Mouse (Mus musculus): Measurements from ENCODE around the gene Dnaja2. TPM values are rescaled to one million over a fixed set of nuclear protein-coding genes. Genes with fewer than 3 reads are reported as not detected.
A peak's percentile ranks its signal among the peaks of the same experiment; 100 is the strongest.

Gene Dnaja2
- polyA plus RNA-seq, 1 experiment from 2014 or later, result 98.1 TPM

- TF ChIP-seq CTCF (IDR thresholded peaks at IDR 0.05; ENCODE audit: low read depth) (no peak), EP300 (optimal IDR thresholded peaks at IDR 0.05) (no peak)
- Histone ChIP-seq H3K4me3 (ENCODE audit: low read depth, low read length) (no peak overlapping the region), H3K4me1 (replicated peaks; ENCODE audit: control insufficient read depth, insufficient read depth) (no peaks in the 10 kb centered on the region), H3K9ac (ENCODE audit: low read length) (no peak overlapping the region), H3K27ac (replicated peaks) (no peak overlapping the region), H3K9me3 (ENCODE audit: control insufficient read depth, low read length) (no peaks in the 10 kb centered on the region), H3K27me3 (ENCODE audit: control insufficient read depth, insufficient read depth, low read length) (no peaks in the 10 kb centered on the region), H3K36me3 (ENCODE audit: control insufficient read depth, insufficient read depth, low read length) (peaks cover 11% of the 10 kb centered on the region; the same call in 1 of the 2 replicates), H3K4me2 (replicated peaks; ENCODE audit: low read depth) (no peak overlapping the region)
- 95% methylated on average over 10 of the region's 10 CpGs for WGBS
- ATAC-seq (ENCODE audit: low FRiP score, low TSS enrichment), result no peak
- no peak for DNase-seq (ENCODE audit: low spot score)
Observed at GRCm38 (mm10) chr8:85517956-85518355, 37.2 kb downstream of the Dnaja2 start.

- Histone ChIP-seq H3K27me3 (ENCODE audit: control insufficient read depth, insufficient read depth, low read length) (no peaks in the 10 kb centered on the region), H3K4me3 (ENCODE audit: low read depth, low read length) (no peak overlapping the region), H3K9me3 (ENCODE audit: control insufficient read depth, low read length) (no peaks in the 10 kb centered on the region), H3K4me1 (replicated peaks; ENCODE audit: control insufficient read depth, insufficient read depth) (no peaks in the 10 kb centered on the region), H3K27ac (replicated peaks) (no peak overlapping the region), H3K4me2 (replicated peaks; ENCODE audit: low read depth) (no peak overlapping the region), H3K9ac (ENCODE audit: low read length) (no peak overlapping the region), H3K36me3 (ENCODE audit: control insufficient read depth, insufficient read depth, low read length) (peaks cover 10% of the 10 kb centered on the region)
- no peak for ATAC-seq (ENCODE audit: low FRiP score, low TSS enrichment)
- TF ChIP-seq CTCF (IDR thresholded peaks at IDR 0.05; ENCODE audit: low read depth), result no peak
- TF ChIP-seq EP300 (optimal IDR thresholded peaks at IDR 0.05), result no peak
- no peak for DNase-seq (ENCODE audit: low spot score)
- WGBS, result 74% methylated on average over 4 of the region's 4 CpGs
Observed at GRCm38 (mm10) chr8:85517336-85517735, 37.8 kb downstream of the Dnaja2 start.

GRCm38 (mm10) chr8:85515391-85515790 lies 39.8 kb downstream of the Dnaja2 start:
- Histone ChIP-seq H3K9ac (ENCODE audit: low read length) (no peak overlapping the region), H3K36me3 (ENCODE audit: control insufficient read depth, insufficient read depth, low read length) (peaks cover 8% of the 10 kb centered on the region), H3K9me3 (ENCODE audit: control insufficient read depth, low read length) (no peaks in the 10 kb centered on the region), H3K4me1 (replicated peaks; ENCODE audit: control insufficient read depth, insufficient read depth) (no peaks in the 10 kb centered on the region), H3K27ac (replicated peaks) (no peak overlapping the region), H3K27me3 (ENCODE audit: control insufficient read depth, insufficient read depth, low read length) (no peaks in the 10 kb centered on the region), H3K4me2 (replicated peaks; ENCODE audit: low read depth) (no peak overlapping the region), H3K4me3 (ENCODE audit: low read depth, low read length) (no peak overlapping the region)
- TF ChIP-seq EP300 (optimal IDR thresholded peaks at IDR 0.05), result no peak
- TF ChIP-seq CTCF (IDR thresholded peaks at IDR 0.05; ENCODE audit: low read depth), result no peak
- DNase-seq (ENCODE audit: low spot score), result no peak
- WGBS, result 52% methylated on average over 7 of the region's 7 CpGs
- ATAC-seq (ENCODE audit: low FRiP score, low TSS enrichment), result peak; percentile 55; the same call in 1 of the 2 replicates

- no peak overlapping the region for H3K4me3 ChIP-seq (ENCODE audit: low read depth, low read length)
- H3K27ac ChIP-seq (replicated peaks), result 0 out of 2 replicates have a peak overlapping the region, but pooled peaks have one; percentile 35
- H3K36me3 ChIP-seq (ENCODE audit: control insufficient read depth, insufficient read depth, low read length), result peaks cover 5% of the 10 kb centered on the region
- H3K9me3 ChIP-seq (ENCODE audit: control insufficient read depth, low read length), result no peaks in the 10 kb centered on the region
- no peak for ATAC-seq (ENCODE audit: low FRiP score, low TSS enrichment)
- no peak for TF ChIP-seq CTCF (IDR thresholded peaks at IDR 0.05; ENCODE audit: low read depth)
- no peak for TF ChIP-seq EP300 (optimal IDR thresholded peaks at IDR 0.05)
- WGBS, result 76% methylated on average over 4 of the region's 4 CpGs
- DNase-seq (ENCODE audit: low spot score), result no peak
- H3K27me3 ChIP-seq (ENCODE audit: control insufficient read depth, insufficient read depth, low read length), result no peaks in the 10 kb centered on the region
- H3K4me2 ChIP-seq (replicated peaks; ENCODE audit: low read depth), result no peak overlapping the region
- no peak overlapping the region for H3K9ac ChIP-seq (ENCODE audit: low read length)
- H3K4me1 ChIP-seq (replicated peaks; ENCODE audit: control insufficient read depth, insufficient read depth), result no peaks in the 10 kb centered on the region
Observed at GRCm38 (mm10) chr8:85513283-85513682, 41.9 kb downstream of the Dnaja2 start.

- no peaks in the 10 kb centered on the region for H3K27me3 ChIP-seq (ENCODE audit: control insufficient read depth, insufficient read depth, low read length)
- no peak for DNase-seq (ENCODE audit: low spot score)
- TF ChIP-seq CTCF (IDR thresholded peaks at IDR 0.05; ENCODE audit: low read depth) (no peak), EP300 (optimal IDR thresholded peaks at IDR 0.05) (no peak)
- no peak overlapping the region for H3K4me3 ChIP-seq (ENCODE audit: low read depth, low read length)
- no peak overlapping the region for H3K9ac ChIP-seq (ENCODE audit: low read length)
- 86% methylated on average over 8 of the region's 8 CpGs for WGBS
- no peak overlapping the region for H3K27ac ChIP-seq (replicated peaks)
- peaks cover 5% of the 10 kb centered on the region for H3K36me3 ChIP-seq (ENCODE audit: control insufficient read depth, insufficient read depth, low read length)
- no peaks in the 10 kb centered on the region for H3K4me1 ChIP-seq (replicated peaks; ENCODE audit: control insufficient read depth, insufficient read depth)
- H3K4me2 ChIP-seq (replicated peaks; ENCODE audit: low read depth), result no peak overlapping the region
- no peak for ATAC-seq (ENCODE audit: low FRiP score, low TSS enrichment)
- no peaks in the 10 kb centered on the region for H3K9me3 ChIP-seq (ENCODE audit: control insufficient read depth, low read length)
Observed at GRCm38 (mm10) chr8:85512234-85512633, 42.9 kb downstream of the Dnaja2 start.

- Histone ChIP-seq H3K4me2 (replicated peaks; ENCODE audit: low read depth) (no peak overlapping the region), H3K36me3 (ENCODE audit: control insufficient read depth, insufficient read depth, low read length) (peaks cover 3% of the 10 kb centered on the region), H3K27ac (replicated peaks) (no peak overlapping the region), H3K27me3 (ENCODE audit: control insufficient read depth, insufficient read depth, low read length) (no peaks in the 10 kb centered on the region), H3K9ac (ENCODE audit: low read length) (no peak overlapping the region), H3K4me3 (ENCODE audit: low read depth, low read length) (no peak overlapping the region), H3K4me1 (replicated peaks; ENCODE audit: control insufficient read depth, insufficient read depth) (no peaks in the 10 kb centered on the region), H3K9me3 (ENCODE audit: control insufficient read depth, low read length) (no peaks in the 10 kb centered on the region)
- 76% methylated on average over 4 of the region's 4 CpGs for WGBS
- ATAC-seq (ENCODE audit: low FRiP score, low TSS enrichment) (no peak), DNase-seq (ENCODE audit: low spot score) (no peak)
- TF ChIP-seq CTCF (IDR thresholded peaks at IDR 0.05; ENCODE audit: low read depth), result peak; percentile 48
- no peak for TF ChIP-seq EP300 (optimal IDR thresholded peaks at IDR 0.05)
Observed at GRCm38 (mm10) chr8:85508661-85509060, 46.5 kb downstream of the Dnaja2 start.

All from stomach, postnatal 0 days (tissue).